Mouse (Mus musculus): ENCODE results near the gene Sf3a2. TPM values are rescaled to one million over a fixed set of nuclear protein-coding genes. Genes with fewer than 3 reads are reported as not detected.

Sf3a2 gene
- polyA plus RNA-seq (2015; fragmentation: Nextera tagmentation; extraction: Ambion mirVana), result 60.9 and 75.7 TPM in 2 replicates

GRCm38 (mm10) chr10:80798150-80799006 is at the start of gene Sf3a2, which contains the start of gene Plekhj1:
Gene Sf3a2, plus strand, starts transcription at chr10:80798198.
Gene Plekhj1, minus strand, starts transcription at chr10:80798626.
- H3K36me3 ChIP-seq (ENCODE audit: control insufficient read depth, insufficient read depth, low read length), result peaks cover 39% of the 10 kb centered on the region
- H3K4me1 ChIP-seq (replicated peaks; ENCODE audit: control insufficient read depth, insufficient read depth, low read length), result peaks cover 16% of the 10 kb centered on the region
- peak; percentile 95 for ATAC-seq (ENCODE audit: low read depth)
- peak within 1 kb of the TSS; percentile 96 for H3K27ac ChIP-seq (ENCODE audit: low read length)
- peak within 1 kb of the TSS; percentile 80 for H3K4me2 ChIP-seq (ENCODE audit: low read depth, low read length)
- no peaks in the 10 kb centered on the region for H3K9me3 ChIP-seq (ENCODE audit: control insufficient read depth, low read length)
- under 1% methylated on average over 93 of the region's 104 CpGs for WGBS
- H3K27me3 ChIP-seq (ENCODE audit: control insufficient read depth, insufficient read depth, low read depth, low read length), result no peaks in the 10 kb centered on the region
- H3K4me3 ChIP-seq (ENCODE audit: low read length), result peak within 1 kb of the TSS; percentile 84
- H3K9ac ChIP-seq (ENCODE audit: low read length), result peak within 1 kb of the TSS; percentile 97

DNA sequence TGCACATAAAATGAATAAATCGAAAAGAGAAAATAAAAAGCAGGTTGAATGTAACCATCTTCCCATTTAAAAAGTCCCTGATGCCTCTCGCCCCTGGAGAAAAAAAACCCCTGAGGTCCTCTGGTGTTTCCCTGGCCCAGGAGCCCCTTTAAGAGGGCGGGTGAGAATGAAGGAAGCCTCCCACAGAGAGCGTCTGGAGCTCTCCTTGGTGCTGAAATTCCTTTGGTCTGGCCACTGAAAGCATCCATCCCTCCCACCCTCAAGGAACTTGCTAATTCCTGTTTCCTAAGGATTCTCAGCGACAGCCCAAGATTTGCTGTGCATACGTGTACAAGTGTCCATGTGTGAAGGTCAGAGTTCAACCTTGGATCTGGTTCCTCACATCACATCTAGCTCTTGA is 49.4 kb upstream of the Sf3a2 start:
- H3K4me2 ChIP-seq (ENCODE audit: low read depth, low read length), result no peak overlapping the region
- H3K4me1 ChIP-seq (replicated peaks; ENCODE audit: control insufficient read depth, insufficient read depth, low read length), result peaks cover 15% of the 10 kb centered on the region
- ATAC-seq (ENCODE audit: low read depth), result no peak
- H3K36me3 ChIP-seq (ENCODE audit: control insufficient read depth, insufficient read depth, low read length), result no peaks in the 10 kb centered on the region
- WGBS, result 5% methylated on average over 6 of the region's 6 CpGs
- no peak overlapping the region for H3K4me3 ChIP-seq (ENCODE audit: low read length)
- H3K9me3 ChIP-seq (ENCODE audit: control insufficient read depth, low read length), result no peaks in the 10 kb centered on the region
- no peak overlapping the region for H3K9ac ChIP-seq (ENCODE audit: low read length)
- H3K27me3 ChIP-seq (ENCODE audit: control insufficient read depth, insufficient read depth, low read depth, low read length), result no peaks in the 10 kb centered on the region
- H3K27ac ChIP-seq (ENCODE audit: low read length), result no peak overlapping the region

DNA sequence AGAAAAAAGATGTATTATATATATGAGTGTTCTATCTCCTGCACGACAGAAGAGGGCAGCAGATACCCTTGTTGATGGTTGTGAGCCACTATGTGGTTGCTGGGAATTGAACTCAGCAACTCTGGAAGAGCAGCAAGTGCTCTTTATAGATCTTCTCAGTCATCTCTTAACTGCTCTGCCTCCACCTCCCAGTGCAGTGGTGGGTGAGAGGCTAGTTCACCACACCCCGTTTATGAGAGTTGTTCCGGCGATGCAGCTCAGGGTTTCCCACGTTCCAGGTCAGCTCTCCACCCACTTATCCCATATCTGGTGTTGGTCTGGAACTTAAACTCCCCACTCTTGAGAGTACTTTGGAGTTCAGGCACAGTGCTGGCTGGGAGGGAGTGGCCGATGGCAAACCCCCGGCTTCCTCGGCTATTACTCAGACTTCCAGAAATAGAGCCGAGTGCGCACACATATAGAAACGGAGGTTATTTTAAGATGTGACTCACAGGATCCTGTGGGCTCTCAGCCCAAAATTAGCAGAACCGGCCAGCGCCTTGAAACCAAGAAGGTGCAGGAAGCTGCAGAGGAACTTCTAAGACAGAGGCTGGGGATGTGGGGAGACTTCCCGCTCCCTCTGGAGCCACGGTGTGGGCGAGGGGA is 46.7 kb upstream of the Sf3a2 start:
- Histone ChIP-seq H3K27me3 (ENCODE audit: control insufficient read depth, insufficient read depth, low read depth, low read length) (no peaks in the 10 kb centered on the region), H3K4me3 (ENCODE audit: low read length) (peak overlapping the region; percentile 37), H3K36me3 (ENCODE audit: control insufficient read depth, insufficient read depth, low read length) (no peaks in the 10 kb centered on the region), H3K9ac (ENCODE audit: low read length) (peak overlapping the region; percentile 56), H3K27ac (ENCODE audit: low read length) (peak overlapping the region; percentile 97), H3K4me1 (replicated peaks; ENCODE audit: control insufficient read depth, insufficient read depth, low read length) (peaks cover 22% of the 10 kb centered on the region), H3K9me3 (ENCODE audit: control insufficient read depth, low read length) (no peaks in the 10 kb centered on the region), H3K4me2 (ENCODE audit: low read depth, low read length) (peak overlapping the region; percentile 62)
- 7% methylated on average over 16 of the region's 16 CpGs for WGBS
- peak; percentile 48 for ATAC-seq (ENCODE audit: low read depth)

- H3K27me3 ChIP-seq (ENCODE audit: control insufficient read depth, insufficient read depth, low read depth, low read length), result no peaks in the 10 kb centered on the region
- peak; percentile 69 for ATAC-seq (ENCODE audit: low read depth)
- H3K4me2 ChIP-seq (ENCODE audit: low read depth, low read length), result peak overlapping the region; percentile 62
- H3K36me3 ChIP-seq (ENCODE audit: control insufficient read depth, insufficient read depth, low read length), result no peaks in the 10 kb centered on the region
- WGBS, result 5% methylated on average over 6 of the region's 6 CpGs
- H3K9me3 ChIP-seq (ENCODE audit: control insufficient read depth, low read length), result no peaks in the 10 kb centered on the region
- H3K9ac ChIP-seq (ENCODE audit: low read length), result peak overlapping the region; percentile 56
- H3K4me1 ChIP-seq (replicated peaks; ENCODE audit: control insufficient read depth, insufficient read depth, low read length), result peaks cover 31% of the 10 kb centered on the region
- H3K27ac ChIP-seq (ENCODE audit: low read length), result peak overlapping the region; percentile 97
- H3K4me3 ChIP-seq (ENCODE audit: low read length), result peak overlapping the region; percentile 37
Observed at GRCm38 (mm10) chr10:80752079-80752625, 45.8 kb upstream of the Sf3a2 start.

DNA sequence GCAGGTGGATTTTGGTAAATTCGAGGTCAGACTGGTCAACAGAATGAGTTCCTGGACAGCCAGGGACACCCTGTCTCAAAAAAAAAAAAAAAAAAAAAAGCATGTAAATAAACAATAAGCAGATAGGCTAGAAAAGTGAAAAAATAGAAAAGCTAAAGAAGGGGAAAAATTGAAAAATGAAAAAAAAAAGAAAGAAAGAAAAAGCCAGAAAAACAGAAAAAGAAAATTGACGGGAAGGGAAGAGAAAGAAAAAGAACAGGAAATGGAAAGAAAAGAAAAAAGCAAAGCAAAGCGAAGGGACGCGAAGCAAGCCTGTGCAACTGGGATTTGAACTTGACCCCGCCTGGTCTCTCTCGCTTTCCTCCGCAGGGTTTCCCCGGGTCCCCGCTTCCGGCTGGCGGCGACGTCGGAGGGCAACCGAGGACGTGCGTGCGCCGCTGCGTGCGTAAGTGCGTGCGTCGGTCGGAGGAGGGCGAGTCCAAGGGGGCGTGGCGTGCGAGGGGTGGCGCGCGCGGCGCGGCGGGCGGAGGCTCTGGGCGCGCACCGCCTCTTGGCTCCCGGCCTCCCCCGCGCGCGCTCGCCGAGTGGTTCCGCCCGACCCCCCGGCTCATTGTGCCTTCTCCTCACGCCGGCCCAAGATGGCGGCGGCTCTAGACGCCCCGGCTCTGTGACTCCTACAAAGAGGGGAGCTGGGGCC is 43.3 kb upstream of the Sf3a2 start, which contains the start of gene Dot1l:
Dot1l (plus strand) TSS at position 613 of the 697 bp plus-strand sequence.
- H3K4me1 ChIP-seq (replicated peaks; ENCODE audit: control insufficient read depth, insufficient read depth, low read length), result peaks cover 40% of the 10 kb centered on the region
- H3K9me3 ChIP-seq (ENCODE audit: control insufficient read depth, low read length), result no peaks in the 10 kb centered on the region
- peak within 1 kb of the TSS; percentile 99 for H3K4me2 ChIP-seq (ENCODE audit: low read depth, low read length)
- ATAC-seq (ENCODE audit: low read depth), result peak; percentile 93
- 2% methylated on average over 18 of the region's 57 CpGs for WGBS
- H3K27ac ChIP-seq (ENCODE audit: low read length), result peak within 1 kb of the TSS; percentile 83
- peak within 1 kb of the TSS; percentile 96 for H3K4me3 ChIP-seq (ENCODE audit: low read length)
- H3K27me3 ChIP-seq (ENCODE audit: control insufficient read depth, insufficient read depth, low read depth, low read length), result no peaks in the 10 kb centered on the region
- no peaks in the 10 kb centered on the region for H3K36me3 ChIP-seq (ENCODE audit: control insufficient read depth, insufficient read depth, low read length)
- H3K9ac ChIP-seq (ENCODE audit: low read length), result peak within 1 kb of the TSS; percentile 96

- no peaks in the 10 kb centered on the region for H3K36me3 ChIP-seq (ENCODE audit: control insufficient read depth, insufficient read depth, low read length)
- peak overlapping the region; percentile 99 for H3K4me2 ChIP-seq (ENCODE audit: low read depth, low read length)
- peak overlapping the region; percentile 96 for H3K9ac ChIP-seq (ENCODE audit: low read length)
- H3K4me3 ChIP-seq (ENCODE audit: low read length), result peak overlapping the region; percentile 96
- peak overlapping the region; percentile 83 for H3K27ac ChIP-seq (ENCODE audit: low read length)
- peaks cover 40% of the 10 kb centered on the region for H3K4me1 ChIP-seq (replicated peaks; ENCODE audit: control insufficient read depth, insufficient read depth, low read length)
- H3K27me3 ChIP-seq (ENCODE audit: control insufficient read depth, insufficient read depth, low read depth, low read length), result no peaks in the 10 kb centered on the region
- WGBS, result under 1% methylated on average over 45 of the region's 75 CpGs
- H3K9me3 ChIP-seq (ENCODE audit: control insufficient read depth, low read length), result no peaks in the 10 kb centered on the region
- peak; percentile 43; the same call in 1 of the 2 replicates for ATAC-seq (ENCODE audit: low read depth)
Observed at GRCm38 (mm10) chr10:80755291-80756015, 42.5 kb upstream of the Sf3a2 start.

- Histone ChIP-seq H3K27ac (ENCODE audit: low read length) (no peak overlapping the region), H3K9me3 (ENCODE audit: control insufficient read depth, low read length) (no peaks in the 10 kb centered on the region), H3K36me3 (ENCODE audit: control insufficient read depth, insufficient read depth, low read length) (no peaks in the 10 kb centered on the region), H3K4me3 (ENCODE audit: low read length) (peak overlapping the region; percentile 96), H3K27me3 (ENCODE audit: control insufficient read depth, insufficient read depth, low read depth, low read length) (no peaks in the 10 kb centered on the region), H3K4me1 (replicated peaks; ENCODE audit: control insufficient read depth, insufficient read depth, low read length) (peaks cover 45% of the 10 kb centered on the region), H3K4me2 (ENCODE audit: low read depth, low read length) (peak overlapping the region; percentile 99), H3K9ac (ENCODE audit: low read length) (peak overlapping the region; percentile 96)
- ATAC-seq (ENCODE audit: low read depth), result no peak
- WGBS, result 15% methylated on average over 3 of the region's 3 CpGs
Observed at GRCm38 (mm10) chr10:80756099-80756498, 41.9 kb upstream of the Sf3a2 start.

GRCm38 (mm10) chr10:80756509-80756908 is 41.5 kb upstream of the Sf3a2 start:
- 34% methylated on average over 2 of the region's 2 CpGs for WGBS
- Histone ChIP-seq H3K27me3 (ENCODE audit: control insufficient read depth, insufficient read depth, low read depth, low read length) (no peaks in the 10 kb centered on the region), H3K27ac (ENCODE audit: low read length) (no peak overlapping the region), H3K36me3 (ENCODE audit: control insufficient read depth, insufficient read depth, low read length) (no peaks in the 10 kb centered on the region), H3K4me3 (ENCODE audit: low read length) (peak overlapping the region; percentile 96), H3K9me3 (ENCODE audit: control insufficient read depth, low read length) (no peaks in the 10 kb centered on the region), H3K9ac (ENCODE audit: low read length) (peak overlapping the region; percentile 96), H3K4me1 (replicated peaks; ENCODE audit: control insufficient read depth, insufficient read depth, low read length) (peaks cover 42% of the 10 kb centered on the region), H3K4me2 (ENCODE audit: low read depth, low read length) (peak overlapping the region; percentile 99)
- no peak for ATAC-seq (ENCODE audit: low read depth)
